Mouse (Mus musculus): Measurements from ENCODE around the gene Gm10974.

Gene Gm10974

DNA sequence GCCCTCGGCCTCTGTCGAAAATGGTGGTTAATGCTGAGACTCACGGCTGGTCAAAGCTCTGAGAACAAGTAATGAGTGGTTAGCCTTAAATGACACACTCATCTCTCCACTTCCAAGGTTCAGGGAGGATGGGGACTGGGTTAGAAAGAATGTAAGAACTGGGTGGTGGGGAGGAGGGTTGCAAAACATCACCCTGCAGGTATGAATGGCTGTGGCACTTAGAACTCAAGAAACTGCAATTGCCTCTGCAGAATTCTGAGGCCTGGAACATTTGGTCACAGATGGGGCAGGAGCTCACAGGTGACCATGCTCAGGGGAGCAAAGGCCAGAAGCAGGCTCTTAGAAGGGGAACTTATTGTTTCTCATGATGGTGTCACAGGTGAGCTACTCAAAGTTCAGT is 7.2 kb upstream of the Gm10974 start:
- DNase-seq (ENCODE audit: low read depth, low spot score): no peak

DNA sequence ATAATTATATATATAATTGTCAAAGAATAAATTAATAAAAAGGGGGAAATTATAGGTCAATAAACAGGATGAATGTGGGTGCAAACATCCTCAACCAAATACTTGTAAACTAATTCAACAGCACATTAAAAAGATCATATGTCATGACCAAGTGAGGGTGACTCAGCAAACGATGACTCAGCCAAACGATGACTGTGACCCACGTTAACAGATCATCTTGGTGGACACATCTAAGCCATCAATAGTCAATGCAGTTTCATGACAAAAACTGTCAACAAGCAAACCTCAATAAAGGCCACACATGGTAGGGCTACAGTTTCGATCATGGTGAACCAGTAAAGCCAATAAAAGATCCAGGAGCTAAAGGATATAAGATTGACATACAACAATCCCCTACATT is 6.7 kb upstream of the Gm10974 start:
- peak; percentile 69 for DNase-seq (ENCODE audit: low read depth, low spot score)

DNA sequence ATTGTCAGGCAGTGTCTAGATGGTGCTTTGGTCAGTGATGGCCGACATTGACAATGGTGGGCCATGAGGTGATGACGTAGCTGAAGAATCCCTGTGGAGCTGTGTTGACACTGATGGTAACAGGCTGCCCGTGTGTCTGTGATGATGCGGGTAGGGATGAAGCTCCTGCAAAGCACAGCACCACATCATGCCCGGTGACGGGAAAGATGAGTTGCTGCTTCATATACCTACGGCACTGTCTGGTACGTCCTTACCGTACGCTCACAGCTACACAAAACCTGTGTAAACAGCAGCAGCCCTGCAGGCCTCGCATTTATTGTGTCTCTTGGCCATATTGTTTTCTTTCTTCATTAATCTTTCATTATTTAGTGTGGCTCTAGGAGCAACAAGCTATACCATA is 1.2 kb upstream of the Gm10974 start:
- DNase-seq (ENCODE audit: low read depth, low spot score): no peak

DNA sequence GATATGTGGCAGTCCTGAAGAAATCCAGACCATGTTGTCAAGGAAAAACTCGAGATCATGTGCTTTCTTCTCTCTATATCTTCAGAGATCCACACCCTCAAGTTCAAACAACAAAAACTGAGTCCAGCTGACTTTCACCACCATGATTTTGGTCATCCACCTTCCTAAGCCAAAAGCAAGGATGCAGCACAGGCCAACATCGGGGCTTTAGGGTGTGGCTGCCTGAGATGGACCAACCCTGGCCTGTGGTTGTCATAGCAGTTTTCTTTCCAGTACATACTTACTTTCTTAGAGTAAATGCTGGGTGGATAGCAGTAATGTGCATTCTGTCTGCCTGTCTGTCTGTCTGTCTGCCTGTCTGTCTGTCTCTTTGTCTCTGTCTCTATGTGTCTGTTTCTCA is 294 bp upstream of the Gm10974 start:
- peak; percentile 56 for DNase-seq (ENCODE audit: low read depth, low spot score)

DNA sequence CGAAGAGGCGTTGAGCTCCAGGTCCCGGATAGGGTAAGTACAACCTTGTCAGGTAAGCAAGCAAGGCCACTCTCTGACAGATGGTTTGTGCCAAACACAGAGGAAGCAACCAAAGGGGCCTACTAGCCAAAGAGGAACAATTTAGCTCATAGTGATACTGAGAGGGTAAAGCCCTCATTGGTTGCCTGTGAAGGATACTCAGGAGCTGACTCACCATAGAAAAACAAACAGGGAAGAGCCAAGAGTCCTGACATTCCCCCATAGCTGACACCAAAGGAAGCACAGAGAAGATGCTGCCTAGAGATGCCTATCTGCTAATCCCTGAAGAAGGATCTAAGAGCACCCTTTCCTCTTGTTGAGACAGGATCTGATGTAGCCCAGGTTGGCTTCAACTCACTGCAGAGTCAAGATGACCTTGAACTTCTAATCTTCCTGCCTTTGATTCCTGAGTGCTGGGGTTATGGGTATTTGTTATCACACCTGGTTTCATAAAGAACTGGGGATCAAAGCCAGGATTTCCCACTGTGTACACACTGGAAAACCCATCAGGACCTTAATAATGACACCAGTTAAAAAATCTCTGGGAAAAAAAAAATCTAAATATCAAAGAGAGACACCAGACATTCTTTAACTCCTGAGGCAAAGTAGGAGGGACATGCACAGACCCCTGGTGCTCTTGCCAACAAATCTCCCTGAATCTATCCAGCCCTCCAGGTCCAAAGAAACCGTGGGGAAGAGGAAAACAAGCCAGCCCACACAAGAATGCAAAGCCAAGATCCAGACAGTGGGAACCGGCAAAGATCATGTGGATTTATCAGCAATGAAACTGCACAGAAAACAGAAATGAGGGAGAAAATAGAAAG is 3.6 kb downstream of the Gm10974 start:
- DNase-seq (ENCODE audit: low read depth, low spot score): peak; percentile 87

DNA sequence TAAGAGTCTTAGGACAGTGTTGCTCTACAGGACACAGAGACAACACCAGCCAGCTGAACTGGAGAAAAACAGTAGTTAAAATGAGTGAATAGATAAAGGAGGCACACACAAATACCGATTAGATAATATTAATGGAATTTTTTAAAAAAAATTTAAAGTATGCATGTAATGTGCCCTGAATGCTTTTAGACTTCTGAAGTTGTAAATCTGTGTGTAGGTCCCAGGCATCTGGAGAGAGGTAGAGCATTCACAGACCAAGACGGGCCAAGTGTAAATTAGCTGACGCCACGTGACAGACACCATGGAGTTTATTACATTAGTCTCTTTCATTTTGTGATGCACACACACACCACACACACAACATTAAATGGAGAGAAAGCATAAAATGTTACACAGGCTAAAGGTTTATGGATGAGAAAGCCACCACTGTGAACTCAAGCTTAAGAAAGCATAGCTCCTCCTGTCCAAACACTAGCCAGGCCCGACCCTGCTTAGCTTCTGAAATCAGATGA is 4.3 kb downstream of the Gm10974 start:
- peak; percentile 19 for DNase-seq (ENCODE audit: low read depth, low spot score)

DNA sequence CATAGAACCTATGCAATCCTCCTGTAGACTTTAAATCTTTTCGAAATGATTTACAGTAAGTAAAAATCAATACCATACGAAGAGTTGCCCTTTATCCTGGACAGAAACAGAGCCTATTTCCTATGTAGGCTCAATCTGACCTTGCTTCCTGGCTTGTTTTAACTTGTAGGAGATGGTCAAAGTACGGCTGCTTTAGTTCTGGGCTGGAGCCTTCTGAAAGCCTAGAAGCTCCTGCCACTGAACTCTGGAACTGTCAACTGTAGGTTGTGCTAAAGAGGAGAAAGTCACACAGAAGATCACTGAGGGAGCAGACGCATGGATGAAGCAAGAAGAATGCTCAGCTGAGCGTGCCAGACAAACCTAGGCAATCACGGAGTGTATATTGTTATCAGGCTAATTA is 5.3 kb downstream of the Gm10974 start:
- DNase-seq (ENCODE audit: low read depth, low spot score): no peak

DNA sequence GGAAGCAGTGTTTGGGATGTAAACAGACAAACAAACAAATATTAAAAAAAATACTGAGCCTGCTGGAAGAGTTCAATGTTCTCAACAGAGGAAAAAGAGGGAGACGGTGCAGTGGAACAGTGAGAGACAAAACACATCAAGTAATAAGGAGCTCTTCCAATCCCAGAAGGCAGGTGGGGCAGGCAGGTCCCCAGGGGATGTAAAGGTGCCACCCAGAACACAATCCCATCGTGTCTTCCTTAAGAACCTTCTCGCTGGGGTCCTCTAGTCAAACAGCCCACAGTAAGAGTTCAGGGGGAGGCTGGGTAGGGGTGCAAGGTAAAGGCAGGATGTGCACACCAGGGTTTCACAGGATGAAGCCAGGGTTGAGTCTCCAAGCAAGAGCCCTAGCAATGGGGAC is 7.7 kb downstream of the Gm10974 start:
- DNase-seq (ENCODE audit: low read depth, low spot score): no peak

DNA sequence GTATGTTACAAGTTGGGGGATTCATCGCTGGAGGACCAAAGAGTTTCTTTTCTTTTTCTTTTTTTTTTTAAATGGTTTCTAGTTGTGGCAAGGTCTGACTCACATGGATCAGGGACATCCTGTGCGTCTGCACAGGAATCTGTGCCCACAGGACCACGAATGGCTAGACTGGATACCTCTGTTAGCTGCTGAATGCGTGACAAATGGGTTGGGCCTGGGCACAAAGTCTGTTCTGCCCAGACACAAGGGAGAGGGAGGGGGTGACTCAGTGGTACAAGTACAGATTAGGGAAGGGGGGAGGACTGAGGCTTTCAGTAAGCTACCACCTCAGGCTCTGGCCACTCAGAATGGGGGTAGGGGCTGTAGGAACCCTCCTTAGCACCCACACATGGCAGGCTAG is 10.0 kb downstream of the Gm10974 start:
- peak; percentile 78 for DNase-seq (ENCODE audit: low read depth, low spot score)

DNA sequence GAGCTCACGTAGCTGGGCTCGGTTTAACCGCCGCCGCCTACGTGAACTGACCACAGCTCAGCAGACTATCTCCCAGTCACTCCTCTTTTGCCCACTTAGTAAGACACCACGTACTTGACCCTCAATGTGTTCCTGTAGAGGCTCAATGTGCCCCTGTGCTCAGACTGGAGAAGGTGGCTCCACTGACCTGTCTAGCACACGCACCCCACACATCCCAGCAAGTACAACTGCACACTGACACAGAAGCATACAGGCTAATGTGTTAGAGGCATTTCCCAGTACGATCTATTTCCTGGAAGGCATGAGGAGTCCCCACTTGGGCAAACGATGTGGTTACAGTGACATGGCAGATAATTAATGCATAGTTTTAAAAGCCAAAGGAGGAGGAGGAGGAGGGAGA is 10.9 kb downstream of the Gm10974 start:
- DNase-seq (ENCODE audit: low read depth, low spot score): no peak

DNA sequence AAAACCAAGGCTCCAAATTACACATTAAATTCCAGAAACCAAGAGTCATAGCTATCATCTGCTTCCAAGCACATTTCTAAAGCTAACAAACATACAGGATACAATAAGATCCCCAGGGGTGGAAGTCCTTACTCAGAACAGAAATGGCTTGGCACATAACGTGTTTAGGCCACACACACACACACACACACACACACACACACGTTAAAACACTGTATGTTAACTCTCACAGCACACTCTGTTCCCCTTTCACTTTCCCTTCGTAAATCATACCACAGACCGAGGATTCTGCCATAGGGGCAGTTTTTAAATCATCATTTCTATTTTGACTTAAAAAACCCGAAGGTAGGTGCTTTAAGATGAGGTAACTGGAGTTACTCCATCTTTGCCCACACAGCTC is 18.5 kb downstream of the Gm10974 start:
- peak; percentile 72 for DNase-seq (ENCODE audit: low read depth, low spot score)

DNA sequence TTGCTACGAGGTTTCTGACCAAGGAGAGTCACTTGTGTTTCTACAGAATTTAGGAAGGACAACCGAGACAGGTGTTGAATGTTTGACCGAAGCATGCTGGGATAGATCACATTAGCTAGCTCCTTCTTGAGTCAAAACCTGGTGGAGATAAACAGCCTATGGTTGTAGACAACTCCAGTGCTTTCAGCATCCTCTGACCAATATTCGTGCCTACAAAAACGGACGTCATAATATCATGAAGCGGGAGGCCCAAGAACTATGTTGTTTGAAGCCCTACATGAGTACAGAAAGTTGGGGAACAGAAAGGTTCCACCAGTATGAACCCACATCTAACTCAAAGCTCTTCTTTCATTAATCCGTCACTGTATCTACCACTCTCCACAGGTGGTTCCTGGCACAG is 19.2 kb downstream of the Gm10974 start:
- no peak for DNase-seq (ENCODE audit: low read depth, low spot score)

DNA sequence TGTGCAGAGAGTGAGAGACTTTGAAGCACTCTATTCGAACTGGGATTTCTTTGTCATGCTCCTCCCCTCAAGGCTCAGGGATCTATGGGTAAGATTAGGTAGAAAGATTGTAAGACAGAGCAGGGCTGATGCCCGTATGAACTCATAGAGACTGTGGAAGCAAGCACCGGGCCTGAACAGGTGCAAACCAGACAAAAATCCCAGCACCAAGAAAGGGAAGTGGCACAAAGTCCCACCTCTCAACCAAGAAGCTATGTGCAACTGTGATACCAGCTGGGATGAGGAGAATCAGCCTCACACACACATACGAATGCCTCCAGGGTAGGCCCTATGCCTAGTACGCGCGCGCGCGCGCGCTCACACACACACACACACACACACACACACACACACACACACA is 20.1 kb downstream of the Gm10974 start:
- no peak for DNase-seq (ENCODE audit: low read depth, low spot score)

DNA sequence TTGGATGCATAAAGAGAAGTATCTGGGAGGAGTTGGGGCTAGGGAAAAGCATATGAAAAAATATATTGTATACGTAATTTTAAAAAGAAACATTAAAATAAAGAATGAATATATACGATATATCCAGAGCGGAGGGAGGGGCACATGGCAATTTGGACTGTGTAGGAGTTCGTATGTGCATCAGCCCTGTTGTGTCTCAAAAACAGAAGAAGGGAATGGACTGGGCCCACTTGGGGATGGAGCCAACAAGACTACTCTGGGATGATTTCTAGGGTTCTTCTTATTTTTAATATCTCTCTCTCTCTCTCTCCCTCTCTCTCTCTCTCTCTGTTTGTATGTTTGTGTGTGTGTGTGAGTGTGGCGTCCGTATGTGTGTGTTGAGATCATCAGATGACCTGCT is 20.7 kb downstream of the Gm10974 start:
- DNase-seq (ENCODE audit: low read depth, low spot score): no peak

DNA sequence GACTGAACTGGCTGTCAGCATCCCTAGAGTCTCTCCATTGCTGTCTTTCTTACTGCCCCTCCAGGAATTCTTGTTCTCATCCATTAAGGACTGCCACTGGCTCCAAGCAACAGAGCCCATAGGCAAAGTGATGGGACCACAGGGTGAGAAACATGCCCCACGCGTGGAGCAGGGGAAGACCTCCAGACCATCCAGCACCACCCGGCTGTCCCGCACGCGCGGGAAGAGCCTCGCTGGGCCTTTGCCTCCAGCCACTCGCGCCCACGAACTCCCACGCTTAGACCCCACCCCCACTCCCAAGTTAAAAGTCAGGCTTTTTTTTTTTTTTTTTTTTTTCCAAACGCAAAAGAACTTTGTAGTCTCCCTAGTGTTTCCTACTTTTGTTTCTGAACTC is 21.7 kb downstream of the Gm10974 start:
- DNase-seq (ENCODE audit: low read depth, low spot score): peak; percentile 55

DNA sequence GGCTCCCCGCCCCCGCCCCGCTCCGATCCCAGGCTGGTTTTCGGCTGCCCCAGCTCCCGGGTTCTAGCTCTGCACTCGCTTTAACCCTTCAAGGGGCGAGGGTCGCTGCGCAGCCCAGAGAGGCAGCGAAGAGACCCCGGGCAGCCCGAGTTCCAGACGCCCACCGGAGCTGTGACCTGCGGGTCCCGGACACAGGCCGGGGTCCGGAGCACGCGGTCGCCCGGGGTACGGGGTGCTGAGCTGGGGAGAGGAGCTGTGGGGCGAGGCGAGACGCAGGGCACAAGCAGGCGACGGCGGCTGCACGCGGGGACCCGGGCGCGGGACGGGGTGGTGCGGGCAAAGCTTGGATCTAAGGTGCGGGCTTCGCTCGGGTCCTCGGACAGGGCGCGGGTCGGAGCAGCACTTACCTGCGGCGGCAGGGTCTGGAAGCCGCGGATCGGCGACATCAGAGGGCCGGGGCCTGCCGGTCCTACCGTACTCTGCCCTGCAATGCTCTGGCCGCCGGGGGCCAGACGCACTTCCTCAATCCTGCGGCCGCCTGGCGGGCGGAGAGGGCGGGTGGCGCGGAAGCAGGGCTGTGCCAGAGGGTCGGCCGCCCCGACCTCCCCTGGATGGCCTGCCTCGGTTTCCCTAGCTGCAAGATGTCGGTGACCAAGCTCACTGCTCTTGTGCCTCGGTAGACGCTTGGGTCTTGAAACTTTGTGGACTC is 22.3 kb downstream of the Gm10974 start, which contains the start of gene Lrrk1:
TSS of gene Lrrk1 (minus strand) at position 538 of the 709 bp plus-strand sequence.
- peak; percentile 63 for DNase-seq (ENCODE audit: low read depth, low spot score)

DNA sequence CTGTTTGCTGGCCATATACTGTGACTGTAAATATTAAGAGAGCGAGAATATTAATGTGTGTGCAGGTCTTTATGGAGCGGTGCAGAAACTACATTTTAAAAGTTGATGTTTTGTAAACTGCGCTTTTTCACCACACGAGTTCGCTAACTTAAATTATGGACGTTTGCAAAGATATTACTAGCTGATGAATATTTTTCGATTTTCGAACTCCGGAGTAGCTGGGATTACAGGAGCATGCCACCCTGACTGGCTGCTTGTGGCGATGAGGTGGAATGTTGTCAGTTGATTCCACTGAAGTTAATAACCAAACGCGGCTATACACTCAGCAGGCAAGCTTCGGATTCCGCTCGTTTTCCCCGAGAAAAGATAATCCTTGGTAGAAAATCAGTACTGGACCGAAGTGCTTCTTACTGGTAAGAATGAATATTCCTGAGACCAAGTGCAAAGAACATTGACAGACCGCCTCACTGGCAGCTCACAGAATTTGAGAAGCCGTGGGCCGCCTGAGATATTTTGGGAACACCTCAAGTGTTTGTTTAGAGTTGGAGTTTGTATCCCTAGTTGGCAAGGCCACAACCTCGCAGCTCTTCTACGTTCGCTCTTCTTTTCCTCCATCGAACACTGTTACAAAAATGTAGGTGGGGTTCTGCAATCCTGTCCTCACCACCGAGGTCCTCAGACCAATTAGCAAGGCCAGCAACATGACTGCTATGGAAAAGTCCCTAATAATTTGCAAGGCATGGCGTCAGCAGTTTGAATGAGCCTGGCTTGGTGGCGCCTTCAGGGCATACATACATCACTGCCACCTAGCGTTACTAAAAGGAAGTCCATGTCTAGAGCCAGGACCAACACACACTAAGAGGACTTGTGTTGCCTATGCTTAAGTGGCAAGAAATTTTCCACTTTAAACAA is 23.2 kb downstream of the Gm10974 start:
- DNase-seq (ENCODE audit: low read depth, low spot score): peak; percentile 92

DNA sequence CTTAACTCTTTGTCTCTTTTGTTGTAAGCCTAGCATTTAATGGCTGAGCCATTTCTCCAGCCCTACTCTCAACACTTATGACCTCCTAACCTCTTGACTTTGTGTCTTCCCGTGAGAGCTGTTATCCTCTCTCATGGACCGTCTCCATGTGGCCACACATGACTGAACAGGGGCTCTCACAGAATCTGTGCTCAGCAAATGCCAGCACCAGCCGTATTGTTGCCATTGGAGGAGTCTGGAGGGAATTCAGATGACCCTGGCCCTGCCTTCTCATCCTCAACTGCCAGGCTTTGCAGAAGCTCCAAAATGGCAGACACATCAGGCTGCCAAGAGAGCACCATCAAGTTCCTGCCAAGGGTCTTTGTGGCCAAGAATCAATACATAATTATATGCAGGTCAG is 31.6 kb downstream of the Gm10974 start:
- DNase-seq (ENCODE audit: low read depth, low spot score): no peak

DNA sequence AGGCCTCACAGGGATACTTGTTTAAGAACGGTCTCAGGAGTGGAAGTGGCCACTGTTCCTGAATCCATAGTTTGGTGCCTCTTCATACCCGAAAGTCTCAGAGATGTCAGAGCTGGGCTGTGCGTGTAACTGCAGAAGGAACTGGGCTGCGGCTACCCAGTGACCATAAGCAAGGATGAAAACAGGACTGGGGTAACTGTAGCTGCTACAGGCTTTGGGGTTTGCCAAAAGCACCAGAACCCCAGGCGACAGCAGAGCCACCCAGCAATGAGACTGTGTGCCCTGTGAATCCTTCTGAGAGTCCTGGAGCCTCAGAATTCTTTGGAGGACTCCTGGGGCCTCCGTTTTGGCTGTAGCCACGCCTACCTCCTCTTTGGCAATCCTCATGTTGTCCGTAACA is 35.9 kb downstream of the Gm10974 start:
- no peak for DNase-seq (ENCODE audit: low read depth, low spot score)

DNA sequence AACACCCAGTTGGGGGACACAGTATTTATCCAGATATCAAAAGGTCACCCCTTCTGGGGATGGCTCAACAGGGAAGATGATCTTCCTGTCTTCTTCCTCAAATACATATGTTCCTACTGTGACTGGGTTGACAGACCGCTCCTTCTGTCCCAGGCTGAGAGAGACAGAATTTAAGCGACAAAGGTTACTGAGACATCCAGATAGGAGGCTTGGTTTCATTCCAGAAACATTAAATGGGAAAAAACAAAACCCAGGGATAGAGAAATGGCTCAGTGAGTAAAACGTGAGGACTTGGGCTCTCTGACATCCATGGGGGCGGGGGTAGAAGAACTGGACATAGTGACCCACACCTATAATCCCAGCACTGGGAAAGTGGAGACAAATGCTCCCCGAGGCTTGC is 37.2 kb downstream of the Gm10974 start:
- DNase-seq (ENCODE audit: low read depth, low spot score): no peak

DNA sequence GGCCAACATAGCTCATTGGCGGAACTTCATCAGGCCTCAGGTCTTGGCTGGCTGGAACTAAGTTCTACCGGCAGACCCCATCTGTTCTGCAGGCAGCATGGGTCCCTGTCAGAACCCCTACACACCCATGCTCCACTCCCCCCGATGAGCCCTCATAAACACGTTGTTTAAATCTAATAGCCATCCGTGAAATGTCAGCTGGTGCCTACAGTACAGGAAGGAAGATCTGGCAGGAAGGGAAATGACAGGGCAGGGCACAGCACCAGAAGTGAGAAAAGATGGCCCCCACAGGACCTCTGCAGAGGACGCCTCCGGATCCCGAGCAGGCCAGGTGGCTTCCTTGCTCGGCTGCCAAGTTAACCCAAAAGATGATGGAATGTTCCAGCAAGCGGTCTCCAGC is 38.4 kb downstream of the Gm10974 start:
- DNase-seq (ENCODE audit: low read depth, low spot score): no peak

DNA sequence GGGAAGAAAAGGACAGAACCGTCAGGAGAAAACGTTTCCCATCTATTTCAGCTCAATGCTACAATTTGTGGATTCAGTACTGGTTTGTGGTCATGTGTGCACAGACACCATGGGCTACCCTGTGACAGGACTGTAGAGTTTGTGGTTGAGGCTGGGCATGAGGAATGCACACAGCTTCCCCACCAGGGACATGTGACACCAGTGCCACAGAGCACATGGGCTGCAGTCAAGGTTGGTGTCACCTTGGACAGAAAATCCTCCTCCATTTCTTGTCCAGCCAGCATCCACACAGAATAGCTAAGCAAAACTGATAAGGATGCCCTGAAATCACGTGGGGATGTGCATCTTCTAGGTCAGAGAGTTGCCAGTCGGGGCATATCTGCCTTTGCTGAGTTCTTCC is 39.1 kb downstream of the Gm10974 start:
- DNase-seq (ENCODE audit: low read depth, low spot score): no peak

Measured in 3T3-L1 (cell line).